Mouse (Mus musculus): ENCODE data around the gene Ube2s. TPM values are rescaled to one million over a fixed set of nuclear protein-coding genes. Genes with fewer than 3 reads are reported as not detected.

The Ube2s gene
- polyA plus RNA-seq, 1 experiment from 2014 or later: 472 TPM

- no peaks in the 10 kb centered on the region for H3K9me3 ChIP-seq (replicated peaks; ENCODE audit: control insufficient read depth, low read length)
- no peak overlapping the region for H3K9ac ChIP-seq (ENCODE audit: low read length)
- H3K27ac ChIP-seq (ENCODE audit: low read depth, low read length): no peak overlapping the region
- no peaks in the 10 kb centered on the region; the same call in 1 of the 2 replicates for H3K4me1 ChIP-seq (ENCODE audit: control insufficient read depth, insufficient read depth, low read length)
- H3K4me3 ChIP-seq (ENCODE audit: low read depth, low read length): no peak overlapping the region
- ATAC-seq (no peak), DNase-seq (ENCODE audit: low spot score) (no peak)
- WGBS: 65% methylated on average over 9 of the region's 9 CpGs
- H3K36me3 ChIP-seq (ENCODE audit: control insufficient read depth, insufficient read depth, low read length): no peaks in the 10 kb centered on the region
- H3K27me3 ChIP-seq (replicated peaks; ENCODE audit: control insufficient read depth, insufficient read depth, low read length): no peaks in the 10 kb centered on the region; the same call in 1 of the 2 replicates
- no peak overlapping the region for H3K4me2 ChIP-seq (ENCODE audit: low read length)
These were observed 37.0 kb upstream of the Ube2s start for GRCm38 (mm10) chr7:4849372-4849771.

- 3% methylated on average over 13 of the region's 13 CpGs for WGBS
- peaks cover 19% of the 10 kb centered on the region for H3K4me1 ChIP-seq (ENCODE audit: control insufficient read depth, insufficient read depth, low read length)
- peak overlapping the region; percentile 63 for H3K9ac ChIP-seq (ENCODE audit: low read length)
- no peaks in the 10 kb centered on the region for H3K36me3 ChIP-seq (ENCODE audit: control insufficient read depth, insufficient read depth, low read length)
- peak overlapping the region; percentile 93 for H3K4me2 ChIP-seq (ENCODE audit: low read length)
- DNase-seq (ENCODE audit: low spot score): peak; percentile 95
- H3K27ac ChIP-seq (ENCODE audit: low read depth, low read length): peak overlapping the region; percentile 84
- H3K4me3 ChIP-seq (ENCODE audit: low read depth, low read length): peak overlapping the region; percentile 50
- no peaks in the 10 kb centered on the region for H3K9me3 ChIP-seq (replicated peaks; ENCODE audit: control insufficient read depth, low read length)
- ATAC-seq: peak; percentile 84
- peaks cover 7% of the 10 kb centered on the region for H3K27me3 ChIP-seq (replicated peaks; ENCODE audit: control insufficient read depth, insufficient read depth, low read length)
These were observed 32.5 kb upstream of the Ube2s start for GRCm38 (mm10) chr7:4844917-4845309.

- ATAC-seq: peak; percentile 64
These were observed 32.0 kb upstream of the Ube2s start, which contains the start of gene Shisa7 for GRCm38 (mm10) chr7:4844245-4844916. Gene Shisa7 (minus strand): TSS chr7:4844696.

GRCm38 (mm10) chr7:4843604-4844244 lies 31.3 kb upstream of the Ube2s start:
- Histone ChIP-seq H3K9me3 (replicated peaks; ENCODE audit: control insufficient read depth, low read length) (no peaks in the 10 kb centered on the region), H3K27me3 (replicated peaks; ENCODE audit: control insufficient read depth, insufficient read depth, low read length) (peaks cover 7% of the 10 kb centered on the region), H3K4me2 (ENCODE audit: low read length) (peak overlapping the region; percentile 93), H3K4me3 (ENCODE audit: low read depth, low read length) (peak overlapping the region; percentile 50), H3K4me1 (ENCODE audit: control insufficient read depth, insufficient read depth, low read length) (peaks cover 19% of the 10 kb centered on the region), H3K27ac (ENCODE audit: low read depth, low read length) (peak overlapping the region; percentile 84), H3K36me3 (ENCODE audit: control insufficient read depth, insufficient read depth, low read length) (no peaks in the 10 kb centered on the region), H3K9ac (ENCODE audit: low read length) (peak overlapping the region; percentile 63)
- WGBS: 1% methylated on average over 34 of the region's 34 CpGs
- ATAC-seq: peak; percentile 65
- DNase-seq (ENCODE audit: low spot score): peak; percentile 90

More at GRCm38 (mm10) chr7:4844245-4844916, 32.0 kb upstream of the Ube2s start, which contains the start of gene Shisa7:
- Histone ChIP-seq H3K4me2 (ENCODE audit: low read length) (peak within 1 kb of the TSS; percentile 93), H3K27me3 (replicated peaks; ENCODE audit: control insufficient read depth, insufficient read depth, low read length) (peaks cover 7% of the 10 kb centered on the region), H3K27ac (ENCODE audit: low read depth, low read length) (peak within 1 kb of the TSS; percentile 84), H3K4me1 (ENCODE audit: control insufficient read depth, insufficient read depth, low read length) (peaks cover 19% of the 10 kb centered on the region), H3K9me3 (replicated peaks; ENCODE audit: control insufficient read depth, low read length) (no peaks in the 10 kb centered on the region), H3K9ac (ENCODE audit: low read length) (peak within 1 kb of the TSS; percentile 63), H3K4me3 (ENCODE audit: low read depth, low read length) (peak within 1 kb of the TSS; percentile 50), H3K36me3 (ENCODE audit: control insufficient read depth, insufficient read depth, low read length) (no peaks in the 10 kb centered on the region)
- DNase-seq (ENCODE audit: low spot score): no peak
- 1% methylated on average over 39 of the region's 41 CpGs for WGBS

GRCm38 (mm10) chr7:4842634-4843131 lies 30.3 kb upstream of the Ube2s start:
- under 1% methylated on average over 16 of the region's 16 CpGs for WGBS
- H3K4me3 ChIP-seq (ENCODE audit: low read depth, low read length): peak overlapping the region; percentile 50
- DNase-seq (ENCODE audit: low spot score) (peak; percentile 45), ATAC-seq (peak; percentile 38)
- peaks cover 19% of the 10 kb centered on the region for H3K4me1 ChIP-seq (ENCODE audit: control insufficient read depth, insufficient read depth, low read length)
- H3K9me3 ChIP-seq (replicated peaks; ENCODE audit: control insufficient read depth, low read length): no peaks in the 10 kb centered on the region
- peak overlapping the region; percentile 38 for H3K9ac ChIP-seq (ENCODE audit: low read length)
- no peaks in the 10 kb centered on the region for H3K36me3 ChIP-seq (ENCODE audit: control insufficient read depth, insufficient read depth, low read length)
- H3K27me3 ChIP-seq (replicated peaks; ENCODE audit: control insufficient read depth, insufficient read depth, low read length): peaks cover 7% of the 10 kb centered on the region
- peak overlapping the region; percentile 84 for H3K27ac ChIP-seq (ENCODE audit: low read depth, low read length)
- peak overlapping the region; percentile 93 for H3K4me2 ChIP-seq (ENCODE audit: low read length)

GRCm38 (mm10) chr7:4842077-4842476 lies 29.7 kb upstream of the Ube2s start:
- peak overlapping the region; percentile 38 for H3K9ac ChIP-seq (ENCODE audit: low read length)
- H3K27ac ChIP-seq (ENCODE audit: low read depth, low read length): peak overlapping the region; percentile 84; the same call in 1 of the 2 replicates
- no peaks in the 10 kb centered on the region for H3K9me3 ChIP-seq (replicated peaks; ENCODE audit: control insufficient read depth, low read length)
- peak overlapping the region; percentile 93 for H3K4me2 ChIP-seq (ENCODE audit: low read length)
- peak; percentile 13 for ATAC-seq
- DNase-seq (ENCODE audit: low spot score): peak; percentile 33
- H3K4me1 ChIP-seq (ENCODE audit: control insufficient read depth, insufficient read depth, low read length): peaks cover 19% of the 10 kb centered on the region
- no peaks in the 10 kb centered on the region for H3K36me3 ChIP-seq (ENCODE audit: control insufficient read depth, insufficient read depth, low read length)
- 46% methylated on average over 5 of the region's 5 CpGs for WGBS
- H3K4me3 ChIP-seq (ENCODE audit: low read depth, low read length): peak overlapping the region; percentile 50; the same call in 1 of the 2 replicates
- peaks cover 7% of the 10 kb centered on the region for H3K27me3 ChIP-seq (replicated peaks; ENCODE audit: control insufficient read depth, insufficient read depth, low read length)

- peaks cover 12% of the 10 kb centered on the region for H3K4me1 ChIP-seq (ENCODE audit: control insufficient read depth, insufficient read depth, low read length)
These were observed 25.2 kb upstream of the Ube2s start for GRCm38 (mm10) chr7:4837639-4838038.

GRCm38 (mm10) chr7:4836351-4836792 lies 24.0 kb upstream of the Ube2s start:
- DNase-seq (ENCODE audit: low spot score): peak; percentile 81
- H3K27me3 ChIP-seq (replicated peaks; ENCODE audit: control insufficient read depth, insufficient read depth, low read length): no peaks in the 10 kb centered on the region
- 1% methylated on average over 46 of the region's 51 CpGs for whole genome bisulfite sequencing

More at GRCm38 (mm10) chr7:4837639-4838038, 25.2 kb upstream of the Ube2s start:
- no peaks in the 10 kb centered on the region for H3K36me3 ChIP-seq (ENCODE audit: control insufficient read depth, insufficient read depth, low read length)
- no peak overlapping the region for H3K4me2 ChIP-seq (ENCODE audit: low read length)
- H3K27me3 ChIP-seq (replicated peaks; ENCODE audit: control insufficient read depth, insufficient read depth, low read length): no peaks in the 10 kb centered on the region
- DNase-seq (ENCODE audit: low spot score) (no peak), ATAC-seq (no peak)
- H3K9ac ChIP-seq (ENCODE audit: low read length): no peak overlapping the region
- no peak overlapping the region for H3K27ac ChIP-seq (ENCODE audit: low read depth, low read length)
- 27% methylated on average over 1 of the region's 1 CpGs for WGBS
- H3K4me3 ChIP-seq (ENCODE audit: low read depth, low read length): no peak overlapping the region
- H3K9me3 ChIP-seq (replicated peaks; ENCODE audit: control insufficient read depth, low read length): no peaks in the 10 kb centered on the region

More at GRCm38 (mm10) chr7:4836351-4836792, 24.0 kb upstream of the Ube2s start:
- peak overlapping the region; percentile 52 for H3K4me3 ChIP-seq (ENCODE audit: low read depth, low read length)
- peak overlapping the region; percentile 70 for H3K27ac ChIP-seq (ENCODE audit: low read depth, low read length)
- peaks cover 4% of the 10 kb centered on the region for H3K4me1 ChIP-seq (ENCODE audit: control insufficient read depth, insufficient read depth, low read length)
- H3K36me3 ChIP-seq (ENCODE audit: control insufficient read depth, insufficient read depth, low read length): no peaks in the 10 kb centered on the region
- peak overlapping the region; percentile 90 for H3K4me2 ChIP-seq (ENCODE audit: low read length)
- peak; percentile 93 for ATAC-seq
- H3K9ac ChIP-seq (ENCODE audit: low read length): peak overlapping the region; percentile 76
- H3K9me3 ChIP-seq (replicated peaks; ENCODE audit: control insufficient read depth, low read length): no peaks in the 10 kb centered on the region

Measured in forebrain, embryonic 14.5 days (tissue).